Mouse (Mus musculus): ENCODE measurements at regions not wholly inside any gene's neighbourhood (a gene's known extent, or its start where the extent isn't known, plus 50 kb on each side); places are given as distances from the start of the nearest gene placed in this dataset.

GRCm38 (mm10) chr7:77527906-77528305 lies 1209.9 kb downstream of the Ntrk3 start:
- no peak overlapping the region for H3K4me2 ChIP-seq (ENCODE audit: low read depth, low read length)
- TF ChIP-seq EP300 (IDR thresholded peaks at IDR 0.05; ENCODE audit: low read depth): no peak
- no peak for TF ChIP-seq CTCF (IDR thresholded peaks at IDR 0.05; ENCODE audit: low read depth)
- DNase-seq: no peak
- ATAC-seq: no peak
- H3K27ac ChIP-seq (ENCODE audit: low read depth): no peak overlapping the region
- no peaks in the 10 kb centered on the region for H3K9me3 ChIP-seq (ENCODE audit: low read length)
- H3K4me3 ChIP-seq (ENCODE audit: low read depth, low read length): no peak overlapping the region
- H3K36me3 ChIP-seq (replicated peaks; ENCODE audit: insufficient read depth, low read length): no peaks in the 10 kb centered on the region
- no peak overlapping the region for H3K9ac ChIP-seq (replicated peaks)
- no peaks in the 10 kb centered on the region for H3K4me1 ChIP-seq (ENCODE audit: insufficient read depth)
- WGBS (ENCODE audit: insufficient replicate concordance): 79% methylated on average over 5 of the region's 5 CpGs
- no peaks in the 10 kb centered on the region for H3K27me3 ChIP-seq (ENCODE audit: insufficient read depth, low read length)

- Histone ChIP-seq H3K27me3 (ENCODE audit: insufficient read depth, low read length) (no peaks in the 10 kb centered on the region), H3K36me3 (replicated peaks; ENCODE audit: insufficient read depth, low read length) (no peaks in the 10 kb centered on the region), H3K9ac (replicated peaks) (no peak overlapping the region), H3K4me3 (ENCODE audit: low read depth, low read length) (no peak overlapping the region), H3K4me1 (ENCODE audit: insufficient read depth) (no peaks in the 10 kb centered on the region), H3K4me2 (ENCODE audit: low read depth, low read length) (no peak overlapping the region), H3K27ac (ENCODE audit: low read depth) (no peak overlapping the region), H3K9me3 (ENCODE audit: low read length) (no peaks in the 10 kb centered on the region)
- no peak for DNase-seq
- 44% methylated on average over 2 of the region's 2 CpGs for WGBS (ENCODE audit: insufficient replicate concordance)
- TF ChIP-seq EP300 (IDR thresholded peaks at IDR 0.05; ENCODE audit: low read depth) (no peak), CTCF (IDR thresholded peaks at IDR 0.05; ENCODE audit: low read depth) (no peak)
- no peak for ATAC-seq
These were observed 1228.2 kb downstream of the Ntrk3 start for GRCm38 (mm10) chr7:77509586-77509985.

GRCm38 (mm10) chr7:77507606-77508005 lies 1230.2 kb downstream of the Ntrk3 start:
- Histone ChIP-seq H3K4me2 (ENCODE audit: low read depth, low read length) (no peak overlapping the region), H3K4me1 (ENCODE audit: insufficient read depth) (no peaks in the 10 kb centered on the region), H3K36me3 (replicated peaks; ENCODE audit: insufficient read depth, low read length) (no peaks in the 10 kb centered on the region), H3K9me3 (ENCODE audit: low read length) (no peaks in the 10 kb centered on the region), H3K27me3 (ENCODE audit: insufficient read depth, low read length) (no peaks in the 10 kb centered on the region), H3K4me3 (ENCODE audit: low read depth, low read length) (no peak overlapping the region), H3K9ac (replicated peaks) (no peak overlapping the region), H3K27ac (ENCODE audit: low read depth) (no peak overlapping the region)
- ATAC-seq: no peak
- TF ChIP-seq CTCF (IDR thresholded peaks at IDR 0.05; ENCODE audit: low read depth) (no peak), EP300 (IDR thresholded peaks at IDR 0.05; ENCODE audit: low read depth) (no peak)
- no peak for DNase-seq
- 36% methylated on average over 3 of the region's 3 CpGs for WGBS (ENCODE audit: insufficient replicate concordance)

- ATAC-seq (no peak), DNase-seq (no peak)
- Histone ChIP-seq H3K27me3 (ENCODE audit: insufficient read depth, low read length) (no peaks in the 10 kb centered on the region), H3K36me3 (replicated peaks; ENCODE audit: insufficient read depth, low read length) (no peaks in the 10 kb centered on the region), H3K4me1 (ENCODE audit: insufficient read depth) (no peaks in the 10 kb centered on the region), H3K27ac (ENCODE audit: low read depth) (no peak overlapping the region), H3K9me3 (ENCODE audit: low read length) (no peaks in the 10 kb centered on the region), H3K4me2 (ENCODE audit: low read depth, low read length) (no peak overlapping the region), H3K9ac (replicated peaks) (no peak overlapping the region), H3K4me3 (ENCODE audit: low read depth, low read length) (no peak overlapping the region)
- TF ChIP-seq EP300 (IDR thresholded peaks at IDR 0.05; ENCODE audit: low read depth) (no peak), CTCF (IDR thresholded peaks at IDR 0.05; ENCODE audit: low read depth) (no peak)
- WGBS (ENCODE audit: insufficient replicate concordance): 71% methylated on average over 4 of the region's 4 CpGs
These were observed 1235.2 kb downstream of the Ntrk3 start for GRCm38 (mm10) chr7:77502608-77503007.

GRCm38 (mm10) chr7:77495066-77495465 lies 1242.7 kb downstream of the Ntrk3 start:
- Histone ChIP-seq H3K36me3 (replicated peaks; ENCODE audit: insufficient read depth, low read length) (no peaks in the 10 kb centered on the region), H3K27ac (ENCODE audit: low read depth) (no peak overlapping the region), H3K27me3 (ENCODE audit: insufficient read depth, low read length) (no peaks in the 10 kb centered on the region), H3K4me3 (ENCODE audit: low read depth, low read length) (no peak overlapping the region), H3K4me2 (ENCODE audit: low read depth, low read length) (no peak overlapping the region), H3K9ac (replicated peaks) (no peak overlapping the region), H3K9me3 (ENCODE audit: low read length) (no peaks in the 10 kb centered on the region), H3K4me1 (ENCODE audit: insufficient read depth) (no peaks in the 10 kb centered on the region)
- WGBS (ENCODE audit: insufficient replicate concordance): 81% methylated on average over 3 of the region's 3 CpGs
- no peak for DNase-seq
- ATAC-seq: no peak
- peak; percentile 14 for TF ChIP-seq CTCF (IDR thresholded peaks at IDR 0.05; ENCODE audit: low read depth)
- TF ChIP-seq EP300 (IDR thresholded peaks at IDR 0.05; ENCODE audit: low read depth): no peak

- DNase-seq (no peak), ATAC-seq (no peak)
- TF ChIP-seq CTCF (IDR thresholded peaks at IDR 0.05; ENCODE audit: low read depth) (no peak), EP300 (IDR thresholded peaks at IDR 0.05; ENCODE audit: low read depth) (no peak)
- no peak overlapping the region for H3K4me3 ChIP-seq (ENCODE audit: low read depth, low read length)
- no peaks in the 10 kb centered on the region for H3K27me3 ChIP-seq (ENCODE audit: insufficient read depth, low read length)
- no peak overlapping the region for H3K9ac ChIP-seq (replicated peaks)
- WGBS (ENCODE audit: insufficient replicate concordance): 39% methylated on average over 2 of the region's 2 CpGs
- no peak overlapping the region for H3K27ac ChIP-seq (ENCODE audit: low read depth)
- H3K4me1 ChIP-seq (ENCODE audit: insufficient read depth): no peaks in the 10 kb centered on the region
- no peak overlapping the region for H3K4me2 ChIP-seq (ENCODE audit: low read depth, low read length)
- no peaks in the 10 kb centered on the region for H3K9me3 ChIP-seq (ENCODE audit: low read length)
- H3K36me3 ChIP-seq (replicated peaks; ENCODE audit: insufficient read depth, low read length): no peaks in the 10 kb centered on the region
These were observed 1247.8 kb downstream of the Agbl1 start for GRCm38 (mm10) chr7:77477519-77477918.

- no peak overlapping the region for H3K4me3 ChIP-seq (ENCODE audit: low read depth, low read length)
- H3K27me3 ChIP-seq (ENCODE audit: insufficient read depth, low read length): no peaks in the 10 kb centered on the region
- H3K4me1 ChIP-seq (ENCODE audit: insufficient read depth): no peaks in the 10 kb centered on the region
- DNase-seq (no peak), ATAC-seq (no peak)
- WGBS (ENCODE audit: insufficient replicate concordance): 35% methylated on average over 2 of the region's 2 CpGs
- no peak overlapping the region for H3K27ac ChIP-seq (ENCODE audit: low read depth)
- no peaks in the 10 kb centered on the region for H3K9me3 ChIP-seq (ENCODE audit: low read length)
- H3K9ac ChIP-seq (replicated peaks): no peak overlapping the region
- no peak overlapping the region for H3K4me2 ChIP-seq (ENCODE audit: low read depth, low read length)
- TF ChIP-seq EP300 (IDR thresholded peaks at IDR 0.05; ENCODE audit: low read depth) (no peak), CTCF (IDR thresholded peaks at IDR 0.05; ENCODE audit: low read depth) (no peak)
- no peaks in the 10 kb centered on the region for H3K36me3 ChIP-seq (replicated peaks; ENCODE audit: insufficient read depth, low read length)
These were observed 1216.3 kb downstream of the Agbl1 start for GRCm38 (mm10) chr7:77446052-77446367.
